Mouse (Mus musculus) bone marrow, adult 2 months (tissue): ENCODE results near the gene Tab1.

Source experiments
- CTCF ChIP-seq: fragments of 200-500 bp; IDR thresholded peaks from 2 replicates; pipeline ENCODE4 v1.5.1; 2011; ENCODE audit warnings: low read length, control low read depth; ENCODE audit not compliant: control insufficient read depth, insufficient read depth
- POLR2A ChIP-seq: fragments of 200-500 bp; IDR thresholded peaks from 2 replicates; pipeline ENCODE4 v1.6.1; 2011; ENCODE audit warnings: low read depth, mild to moderate bottlenecking, control low read depth, low read length, borderline replicate concordance; ENCODE audit not compliant: control insufficient read depth

- TF ChIP-seq CTCF (no peak), POLR2A (no peak)
Observed at GRCm38 (mm10) chr15:80181561-80181960, 48.6 kb downstream of the Tab1 start.
